Mouse (Mus musculus): ENCODE measurements around the gene Tnrc6b.
A peak's percentile ranks its signal among the peaks of the same experiment; 100 is the strongest.
"Not testable (repeated sequence)": the region's sequence is repeated elsewhere in the genome, so short reads cannot be mapped to it uniquely, and the experiment has no call there.

The Tnrc6b gene

GRCm38 (mm10) chr15:80735708-80736107 lies 24.6 kb downstream of the Tnrc6b start:
- not testable (repeated sequence) for ATAC-seq (ENCODE audit: insufficient number of reproducible peaks, low FRiP score, low TSS enrichment)

- no peak for ATAC-seq (ENCODE audit: insufficient number of reproducible peaks, low FRiP score, low TSS enrichment)
Measured at GRCm38 (mm10) chr15:80736553-80736952, 25.4 kb downstream of the Tnrc6b start.

GRCm38 (mm10) chr15:80738244-80738643 lies 27.1 kb downstream of the Tnrc6b start:
- no peak for ATAC-seq (ENCODE audit: insufficient number of reproducible peaks, low FRiP score, low TSS enrichment)

GRCm38 (mm10) chr15:80739972-80740371 lies 28.9 kb downstream of the Tnrc6b start:
- no peak for ATAC-seq (ENCODE audit: insufficient number of reproducible peaks, low FRiP score, low TSS enrichment)

GRCm38 (mm10) chr15:80741836-80742235 lies 30.7 kb downstream of the Tnrc6b start:
- ATAC-seq (ENCODE audit: insufficient number of reproducible peaks, low FRiP score, low TSS enrichment), result no peak

- no peak for ATAC-seq (ENCODE audit: insufficient number of reproducible peaks, low FRiP score, low TSS enrichment)
Measured at GRCm38 (mm10) chr15:80742991-80743474, 31.9 kb downstream of the Tnrc6b start.

- no peak for ATAC-seq (ENCODE audit: insufficient number of reproducible peaks, low FRiP score, low TSS enrichment)
Measured at GRCm38 (mm10) chr15:80743606-80744005, 32.5 kb downstream of the Tnrc6b start.

- ATAC-seq (ENCODE audit: insufficient number of reproducible peaks, low FRiP score, low TSS enrichment), result no peak
Measured at GRCm38 (mm10) chr15:80744667-80745422, 33.7 kb downstream of the Tnrc6b start.

- no peak for ATAC-seq (ENCODE audit: insufficient number of reproducible peaks, low FRiP score, low TSS enrichment)
Measured at GRCm38 (mm10) chr15:80748979-80749378, 37.9 kb downstream of the Tnrc6b start.

- no peak for ATAC-seq (ENCODE audit: insufficient number of reproducible peaks, low FRiP score, low TSS enrichment)
Measured at GRCm38 (mm10) chr15:80753351-80753750, 42.2 kb downstream of the Tnrc6b start.

- no peak for ATAC-seq (ENCODE audit: insufficient number of reproducible peaks, low FRiP score, low TSS enrichment)
Measured at GRCm38 (mm10) chr15:80754103-80754502, 43.0 kb downstream of the Tnrc6b start.

GRCm38 (mm10) chr15:80759451-80759850 lies 48.3 kb downstream of the Tnrc6b start:
- ATAC-seq (ENCODE audit: insufficient number of reproducible peaks, low FRiP score, low TSS enrichment), result no peak

GRCm38 (mm10) chr15:80760504-80760903 lies 49.4 kb downstream of the Tnrc6b start:
- no peak for ATAC-seq (ENCODE audit: insufficient number of reproducible peaks, low FRiP score, low TSS enrichment)

GRCm38 (mm10) chr15:80760935-80761334 lies 49.8 kb downstream of the Tnrc6b start:
- no peak for ATAC-seq (ENCODE audit: insufficient number of reproducible peaks, low FRiP score, low TSS enrichment)

- no peak for ATAC-seq (ENCODE audit: insufficient number of reproducible peaks, low FRiP score, low TSS enrichment)
Measured at GRCm38 (mm10) chr15:80762621-80763020, 51.5 kb downstream of the Tnrc6b start.

GRCm38 (mm10) chr15:80764666-80765065 lies 53.6 kb downstream of the Tnrc6b start:
- no peak for ATAC-seq (ENCODE audit: insufficient number of reproducible peaks, low FRiP score, low TSS enrichment)

GRCm38 (mm10) chr15:80765381-80765780 lies 54.3 kb downstream of the Tnrc6b start:
- peak; percentile 45; the same call in 1 of the 2 replicates for ATAC-seq (ENCODE audit: insufficient number of reproducible peaks, low FRiP score, low TSS enrichment)

- ATAC-seq (ENCODE audit: insufficient number of reproducible peaks, low FRiP score, low TSS enrichment), result no peak
Measured at GRCm38 (mm10) chr15:80768216-80768615, 57.1 kb downstream of the Tnrc6b start.

GRCm38 (mm10) chr15:80771926-80772441 lies 60.9 kb downstream of the Tnrc6b start:
- no peak for ATAC-seq (ENCODE audit: insufficient number of reproducible peaks, low FRiP score, low TSS enrichment)

- no peak for ATAC-seq (ENCODE audit: insufficient number of reproducible peaks, low FRiP score, low TSS enrichment)
Measured at GRCm38 (mm10) chr15:80774666-80775065, 63.6 kb downstream of the Tnrc6b start.

GRCm38 (mm10) chr15:80779006-80779405 lies 67.9 kb downstream of the Tnrc6b start:
- ATAC-seq (ENCODE audit: insufficient number of reproducible peaks, low FRiP score, low TSS enrichment), result no peak
